Mouse (Mus musculus) gonadal fat pad, adult 2 months (tissue): ENCODE measurements around the gene Fabp1. TPM values are rescaled to one million over a fixed set of nuclear protein-coding genes. Genes with fewer than 3 reads are reported as not detected.
A peak's percentile ranks its signal among the peaks of the same experiment; 100 is the strongest.

Experiments
- DNase-seq: peaks from one replicate; pipeline ENCODE4 v3.0.0-alpha.2; 2012; ENCODE audit warnings: low read depth
- polyA plus RNA-seq: library from polyadenylated mRNA; depleted of rRNA; stranded (reverse); fragments of >200 nt; gene quantifications from 2 replicates; pipeline ENCODE4 v1.2.3, GENCODE M21; 2012; rRNA removed

Fabp1 gene
- polyA plus RNA-seq, 1 experiment = 0.26 TPM

- DNase-seq = no peak
Observed at GRCm38 (mm10) chr6:71211917-71212316, 12.3 kb downstream of the Fabp1 start.

GRCm38 (mm10) chr6:71212471-71212870, 12.8 kb downstream of the Fabp1 start:
- no peak for DNase-seq

GRCm38 (mm10) chr6:71221501-71221900, 21.9 kb downstream of the Fabp1 start:
- no peak for DNase-seq

- DNase-seq = peak; percentile 40
Observed at GRCm38 (mm10) chr6:71224184-71224943, 24.7 kb downstream of the Fabp1 start.

- no peak for DNase-seq
Observed at GRCm38 (mm10) chr6:71226544-71226943, 26.9 kb downstream of the Fabp1 start.

GRCm38 (mm10) chr6:71227157-71227770, 27.6 kb downstream of the Fabp1 start:
- no peak for DNase-seq

GRCm38 (mm10) chr6:71235121-71235520, 35.5 kb downstream of the Fabp1 start:
- no peak for DNase-seq

GRCm38 (mm10) chr6:71235944-71236343, 36.3 kb downstream of the Fabp1 start:
- DNase-seq = no peak

GRCm38 (mm10) chr6:71236506-71236905, 36.9 kb downstream of the Fabp1 start:
- DNase-seq = no peak

- no peak for DNase-seq
Observed at GRCm38 (mm10) chr6:71237031-71237431, 37.4 kb downstream of the Fabp1 start.

- no peak for DNase-seq
Observed at GRCm38 (mm10) chr6:71239069-71239750, 39.6 kb downstream of the Fabp1 start.

GRCm38 (mm10) chr6:71240831-71241230, 41.2 kb downstream of the Fabp1 start:
- DNase-seq = no peak

GRCm38 (mm10) chr6:71242811-71243210, 43.2 kb downstream of the Fabp1 start:
- DNase-seq = no peak

- no peak for DNase-seq
Observed at GRCm38 (mm10) chr6:71243258-71243657, 43.6 kb downstream of the Fabp1 start.

- no peak for DNase-seq
Observed at GRCm38 (mm10) chr6:71248420-71248819, 48.8 kb downstream of the Fabp1 start.

GRCm38 (mm10) chr6:71249615-71250014, 50.0 kb downstream of the Fabp1 start:
- DNase-seq = no peak

GRCm38 (mm10) chr6:71250951-71251350, 51.3 kb downstream of the Fabp1 start:
- no peak for DNase-seq

- no peak for DNase-seq
Observed at GRCm38 (mm10) chr6:71254456-71254855, 54.8 kb downstream of the Fabp1 start.

Other genes with a start within 250 kb of the Fabp1 start
- gene Foxi3, start 243.3 kb upstream of the Fabp1 start, polyA plus RNA-seq = not detected in 2 replicates
- 19.5 and 20.4 TPM in 2 replicates for gene Thnsl2, start 55.4 kb upstream of the Fabp1 start, polyA plus RNA-seq
- 15.1 and 16.4 TPM in 2 replicates for gene Krcc1, start 71.8 kb downstream of the Fabp1 start, polyA plus RNA-seq
- gene Smyd1, start 122.4 kb downstream of the Fabp1 start, polyA plus RNA-seq = 0.44 and 0.85 TPM in 2 replicates
- 0.07 and 0.08 TPM in 2 replicates for gene Cd8b1, start 123.0 kb downstream of the Fabp1 start, polyA plus RNA-seq
- gene Cd8a, start 173.6 kb downstream of the Fabp1 start, polyA plus RNA-seq = 0.08 and 0.20 TPM in 2 replicates
- gene Rmnd5a, start 240.8 kb downstream of the Fabp1 start, polyA plus RNA-seq = 26.5 and 28.1 TPM in 2 replicates